Mouse (Mus musculus): ENCODE measurements around the gene Dnajc15. TPM values are rescaled to one million over a fixed set of nuclear protein-coding genes. Genes with fewer than 3 reads are reported as not detected.

Dnajc15 gene
- polyA plus RNA-seq, 1 experiment from 2014 or later: 99.9 TPM

DNA sequence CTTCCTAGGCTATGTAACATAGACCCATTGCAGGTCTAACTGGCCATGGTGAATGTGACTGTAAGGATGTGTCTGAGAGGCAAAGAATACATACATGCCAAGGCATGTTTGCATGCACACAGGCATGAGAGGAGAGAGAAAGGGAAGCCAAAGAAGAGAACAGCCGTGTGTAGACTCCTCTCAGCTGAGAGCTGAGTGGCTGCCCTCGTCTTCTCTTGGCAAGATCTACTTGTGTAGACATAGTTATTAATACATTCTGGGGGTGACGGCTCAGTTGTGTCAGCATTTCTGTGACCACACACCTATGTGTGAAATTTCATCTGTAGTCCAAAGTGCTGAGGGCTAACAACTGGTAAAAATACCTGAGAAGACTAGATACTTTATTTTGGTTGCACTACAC lies 55.1 kb downstream of the Dnajc15 start:
- peaks cover 12% of the 10 kb centered on the region for H3K36me3 ChIP-seq
- H3K27ac ChIP-seq: no peak overlapping the region
- H3K4me3 ChIP-seq: no peak overlapping the region
- no peak overlapping the region for H3K9ac ChIP-seq
- no peaks in the 10 kb centered on the region for H3K9me3 ChIP-seq
- ATAC-seq (ENCODE audit: low FRiP score, low read depth): no peak
- no peaks in the 10 kb centered on the region for H3K27me3 ChIP-seq
- 0 out of 2 replicates have a peak, but pooled peaks cover 3% of the 10 kb centered on the region for H3K4me1 ChIP-seq
- 73% methylated on average over 3 of the region's 3 CpGs for WGBS
- no peak overlapping the region for H3K4me2 ChIP-seq (replicated peaks)

DNA sequence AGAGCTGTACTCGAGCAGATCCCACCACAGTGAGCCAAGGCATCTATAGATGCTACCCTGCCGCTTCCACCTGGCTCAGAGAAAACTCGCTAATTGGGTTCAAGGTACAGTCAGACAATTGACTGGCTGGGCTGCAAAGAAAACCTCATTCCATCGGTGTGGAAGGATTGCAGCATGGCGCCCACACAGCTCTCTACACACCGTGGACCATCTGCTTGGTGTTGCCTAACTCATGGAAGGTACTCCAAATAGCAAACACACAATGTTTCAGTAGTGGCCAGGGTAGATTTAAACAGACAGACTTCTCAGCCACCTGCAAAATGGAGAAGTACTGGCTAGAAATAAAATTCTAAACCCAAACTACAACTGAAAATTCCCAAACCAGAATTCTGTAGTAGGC lies 57.4 kb downstream of the Dnajc15 start:
- no peak for ATAC-seq (ENCODE audit: low FRiP score, low read depth)
- Histone ChIP-seq H3K27me3 (no peaks in the 10 kb centered on the region), H3K27ac (no peak overlapping the region), H3K9ac (no peak overlapping the region), H3K4me3 (no peak overlapping the region), H3K4me2 (replicated peaks) (no peak overlapping the region), H3K9me3 (no peaks in the 10 kb centered on the region), H3K4me1 (0 out of 2 replicates have a peak, but pooled peaks cover 4% of the 10 kb centered on the region), H3K36me3 (peaks cover 12% of the 10 kb centered on the region)
- 90% methylated on average over 6 of the region's 6 CpGs for WGBS

DNA sequence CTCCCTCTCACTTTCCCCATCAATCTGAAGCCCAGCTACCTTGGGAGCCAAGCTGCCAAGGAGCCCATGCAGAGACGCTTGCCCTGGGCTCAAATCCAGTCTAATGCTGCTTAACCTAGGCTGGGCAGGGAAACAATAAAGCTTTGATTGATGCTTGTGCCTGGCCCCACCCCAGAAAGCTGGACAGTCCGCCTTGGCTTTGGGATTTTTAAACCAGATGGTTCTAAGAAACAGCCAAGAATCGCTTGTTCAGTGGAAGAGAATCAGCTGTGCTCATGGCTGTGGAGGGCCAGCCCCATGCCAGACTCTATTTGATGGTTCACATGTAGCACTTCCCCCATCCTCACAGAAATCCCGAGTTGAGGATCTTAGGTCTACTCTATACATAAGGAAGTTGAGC lies 60.0 kb downstream of the Dnajc15 start:
- peak; percentile 44; the same call in 1 of the 2 replicates for ATAC-seq (ENCODE audit: low FRiP score, low read depth)
- Histone ChIP-seq H3K4me3 (no peak overlapping the region), H3K9me3 (no peaks in the 10 kb centered on the region), H3K9ac (no peak overlapping the region), H3K4me2 (replicated peaks) (no peak overlapping the region), H3K36me3 (no peaks in the 10 kb centered on the region), H3K4me1 (0 out of 2 replicates have a peak, but pooled peaks cover 4% of the 10 kb centered on the region), H3K27me3 (no peaks in the 10 kb centered on the region), H3K27ac (no peak overlapping the region)
- 40% methylated on average over 4 of the region's 4 CpGs for WGBS

DNA sequence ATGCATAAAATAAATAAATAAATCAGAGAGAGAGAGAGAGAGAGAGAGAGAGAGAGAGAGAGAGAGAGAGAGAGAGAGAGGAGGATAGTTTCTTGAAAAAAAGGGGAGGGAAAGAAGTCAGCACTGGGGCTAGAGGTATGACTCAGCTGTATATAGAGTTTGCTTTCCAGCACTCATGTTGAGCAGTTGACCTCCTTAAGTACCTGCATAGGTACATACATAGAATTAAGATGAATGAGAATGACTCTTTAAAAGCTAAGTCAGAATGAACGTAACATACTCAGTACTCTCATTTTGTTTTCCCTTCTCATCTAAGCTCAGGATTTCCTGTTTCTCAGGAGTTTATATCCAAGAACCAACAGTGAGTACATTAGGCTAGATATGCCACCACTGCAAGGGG lies 62.0 kb downstream of the Dnajc15 start:
- ATAC-seq (ENCODE audit: low FRiP score, low read depth): no peak
- Histone ChIP-seq H3K9ac (no peak overlapping the region), H3K4me3 (no peak overlapping the region), H3K27me3 (no peaks in the 10 kb centered on the region), H3K36me3 (no peaks in the 10 kb centered on the region), H3K4me2 (replicated peaks) (no peak overlapping the region), H3K4me1 (0 out of 2 replicates have a peak, but pooled peaks cover 4% of the 10 kb centered on the region), H3K27ac (no peak overlapping the region), H3K9me3 (no peaks in the 10 kb centered on the region)
- 72% methylated on average over 1 of the region's 1 CpGs for WGBS

DNA sequence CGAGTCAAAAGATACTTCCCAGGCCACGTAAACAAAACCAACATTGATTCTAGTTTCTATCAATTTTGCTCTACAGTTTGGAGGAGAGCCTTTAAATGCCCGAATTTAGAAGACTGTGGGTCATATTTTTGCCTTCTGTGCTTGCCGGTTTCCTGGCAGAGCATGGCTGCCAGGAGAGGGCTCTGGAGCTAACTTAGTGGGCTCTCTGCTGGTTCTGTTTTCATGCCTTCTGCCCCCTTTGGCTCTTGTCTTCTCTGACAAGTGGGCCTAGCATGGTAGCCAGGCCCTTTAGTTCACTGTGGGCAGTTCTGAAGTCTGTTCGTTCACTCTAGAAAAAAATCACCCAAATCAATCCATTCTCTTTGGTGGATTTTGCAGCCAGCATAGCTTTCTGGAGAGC lies 63.5 kb downstream of the Dnajc15 start:
- H3K36me3 ChIP-seq: no peaks in the 10 kb centered on the region
- WGBS: 88% methylated on average over 5 of the region's 5 CpGs
- H3K4me3 ChIP-seq: no peak overlapping the region
- H3K4me1 ChIP-seq: 0 out of 2 replicates have a peak, but pooled peaks cover 4% of the 10 kb centered on the region
- no peak overlapping the region for H3K4me2 ChIP-seq (replicated peaks)
- ATAC-seq (ENCODE audit: low FRiP score, low read depth): no peak
- no peak overlapping the region for H3K27ac ChIP-seq
- no peaks in the 10 kb centered on the region for H3K9me3 ChIP-seq
- no peak overlapping the region for H3K9ac ChIP-seq
- H3K27me3 ChIP-seq: no peaks in the 10 kb centered on the region

DNA sequence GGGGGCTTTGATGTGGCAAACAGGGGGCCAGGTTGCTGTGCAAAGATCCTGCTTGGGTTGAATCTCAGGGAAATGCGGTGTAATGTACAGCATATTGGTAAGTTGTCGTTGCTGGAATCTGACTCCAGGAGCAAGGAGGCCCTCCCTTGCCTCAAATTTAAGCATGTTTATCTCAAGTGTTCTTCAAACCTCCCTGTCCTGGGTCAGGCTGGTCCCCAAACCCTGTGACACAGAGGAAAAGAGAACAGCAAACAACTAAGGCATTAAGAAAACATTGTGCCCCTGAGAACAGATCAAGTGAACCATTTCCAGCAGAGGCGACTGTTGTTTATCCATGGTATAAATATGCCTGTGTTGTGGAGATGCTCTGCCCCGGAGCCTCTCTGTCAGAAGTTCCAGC lies 67.1 kb downstream of the Dnajc15 start:
- H3K9ac ChIP-seq: no peak overlapping the region
- WGBS: 80% methylated on average over 4 of the region's 4 CpGs
- no peaks in the 10 kb centered on the region for H3K27me3 ChIP-seq
- ATAC-seq (ENCODE audit: low FRiP score, low read depth): no peak
- peaks cover 8% of the 10 kb centered on the region for H3K4me1 ChIP-seq
- H3K4me2 ChIP-seq (replicated peaks): no peak overlapping the region
- H3K4me3 ChIP-seq: no peak overlapping the region
- no peak overlapping the region for H3K27ac ChIP-seq
- no peaks in the 10 kb centered on the region for H3K36me3 ChIP-seq
- H3K9me3 ChIP-seq: no peaks in the 10 kb centered on the region

DNA sequence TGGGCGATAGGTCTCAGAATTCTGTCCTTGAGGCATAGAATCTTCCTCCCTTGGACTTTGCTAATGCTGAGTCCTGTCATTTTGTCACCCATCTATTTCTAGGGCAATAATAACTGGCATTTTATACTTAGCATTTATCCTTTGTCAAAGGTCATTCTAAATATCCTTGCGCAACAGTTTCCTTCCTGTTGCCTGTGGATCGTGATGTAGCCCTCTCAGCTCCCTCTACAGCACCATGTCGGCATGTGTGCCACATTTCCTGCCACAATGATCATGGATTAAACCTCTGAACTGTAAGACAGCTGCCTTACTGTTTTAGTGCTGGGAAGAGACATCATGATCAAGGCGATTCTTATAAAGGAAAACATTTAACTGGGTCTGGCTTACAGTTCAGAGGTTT lies 68.6 kb downstream of the Dnajc15 start:
- H3K36me3 ChIP-seq: no peaks in the 10 kb centered on the region
- no peaks in the 10 kb centered on the region for H3K9me3 ChIP-seq
- H3K27me3 ChIP-seq: no peaks in the 10 kb centered on the region
- ATAC-seq (ENCODE audit: low FRiP score, low read depth): no peak
- H3K9ac ChIP-seq: no peak overlapping the region
- no peak overlapping the region for H3K4me3 ChIP-seq
- 84% methylated on average over 5 of the region's 5 CpGs for WGBS
- no peak overlapping the region for H3K4me2 ChIP-seq (replicated peaks)
- peaks cover 22% of the 10 kb centered on the region for H3K4me1 ChIP-seq
- H3K27ac ChIP-seq: no peak overlapping the region

DNA sequence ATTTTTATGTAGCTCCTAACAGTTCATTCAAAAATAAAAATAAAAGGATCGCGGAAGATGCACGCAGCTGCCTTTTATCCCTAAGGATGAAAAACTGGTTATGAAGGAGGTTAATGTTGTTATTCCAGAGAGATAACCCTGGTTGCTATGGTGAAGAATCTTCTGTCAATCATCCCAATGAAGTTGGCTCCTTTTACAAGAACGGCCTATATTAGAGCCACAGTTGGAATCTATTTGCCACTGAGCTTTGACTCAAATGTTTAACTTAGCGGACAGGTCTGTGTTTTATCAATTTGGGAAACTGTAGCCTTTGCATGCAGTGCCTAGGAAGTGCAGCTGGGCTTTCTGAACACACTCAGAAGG lies 72.7 kb downstream of the Dnajc15 start:
- Histone ChIP-seq H3K27me3 (no peaks in the 10 kb centered on the region), H3K4me1 (peaks cover 38% of the 10 kb centered on the region), H3K9me3 (no peaks in the 10 kb centered on the region), H3K36me3 (no peaks in the 10 kb centered on the region), H3K9ac (no peak overlapping the region), H3K4me2 (replicated peaks) (no peak overlapping the region), H3K4me3 (no peak overlapping the region), H3K27ac (no peak overlapping the region)
- WGBS: 48% methylated on average over 5 of the region's 5 CpGs
- no peak for ATAC-seq (ENCODE audit: low FRiP score, low read depth)

DNA sequence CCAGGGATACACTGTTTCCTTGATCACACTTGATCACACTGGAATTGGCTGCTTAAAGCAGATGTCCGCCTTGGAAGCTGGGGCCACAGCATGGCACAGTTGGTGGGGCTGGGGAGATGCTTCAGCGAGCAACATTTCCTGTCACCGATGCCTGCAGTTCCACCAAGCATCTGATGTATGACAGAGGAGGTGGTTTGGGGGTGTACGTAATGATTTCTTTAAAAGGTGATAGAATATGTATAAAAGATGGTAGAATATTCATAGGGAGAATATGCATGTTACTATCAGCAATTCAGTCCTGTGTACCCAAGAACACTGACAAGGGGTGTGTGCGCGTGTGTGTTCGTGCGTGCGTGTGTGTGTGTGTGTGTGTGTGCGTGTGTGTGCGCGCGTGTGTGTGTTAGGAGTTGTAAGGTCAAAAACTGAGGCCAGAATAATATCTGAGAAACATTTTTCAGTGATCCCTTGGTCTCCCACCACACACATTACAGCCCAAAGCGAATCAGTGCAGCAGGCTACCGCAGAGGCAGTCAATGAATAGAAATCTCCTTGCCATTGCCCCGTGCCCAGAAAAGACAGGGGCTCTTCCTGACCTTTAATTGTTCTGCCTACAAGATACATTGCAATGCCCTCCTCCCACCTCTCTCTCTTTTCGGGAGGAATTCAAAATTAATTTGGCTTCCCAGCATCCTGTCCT lies 73.2 kb downstream of the Dnajc15 start:
- Histone ChIP-seq H3K4me2 (replicated peaks) (no peak overlapping the region), H3K9ac (no peak overlapping the region), H3K9me3 (no peaks in the 10 kb centered on the region), H3K27me3 (no peaks in the 10 kb centered on the region), H3K4me3 (no peak overlapping the region), H3K27ac (no peak overlapping the region), H3K4me1 (peaks cover 40% of the 10 kb centered on the region), H3K36me3 (no peaks in the 10 kb centered on the region)
- no peak for ATAC-seq (ENCODE audit: low FRiP score, low read depth)
- WGBS: 78% methylated on average over 17 of the region's 17 CpGs

DNA sequence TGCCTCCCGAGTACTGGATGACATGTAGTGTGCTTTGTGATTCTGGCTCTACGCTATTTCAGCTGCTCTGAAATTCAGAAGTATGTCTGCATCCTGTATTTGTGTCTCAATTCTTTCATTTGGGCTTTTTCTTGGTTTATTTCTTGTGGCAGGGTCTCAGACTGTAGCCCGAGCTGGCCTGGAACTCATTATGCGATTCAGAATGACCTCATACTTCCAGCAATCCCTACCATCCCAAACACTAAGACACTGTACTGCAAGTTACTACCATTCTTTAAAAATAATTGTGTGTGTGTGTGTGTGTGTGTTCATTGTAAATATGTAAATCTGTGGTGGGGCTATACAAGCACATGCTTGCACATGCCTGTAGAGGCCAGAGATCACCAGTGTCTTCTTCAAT lies 78.4 kb downstream of the Dnajc15 start:
- Histone ChIP-seq H3K4me1 (peaks cover 36% of the 10 kb centered on the region), H3K27me3 (no peaks in the 10 kb centered on the region), H3K27ac (no peak overlapping the region), H3K4me2 (replicated peaks) (no peak overlapping the region), H3K9me3 (no peaks in the 10 kb centered on the region), H3K36me3 (no peaks in the 10 kb centered on the region), H3K4me3 (no peak overlapping the region), H3K9ac (no peak overlapping the region)
- ATAC-seq (ENCODE audit: low FRiP score, low read depth): no peak
- 62% methylated on average over 4 of the region's 4 CpGs for WGBS

DNA sequence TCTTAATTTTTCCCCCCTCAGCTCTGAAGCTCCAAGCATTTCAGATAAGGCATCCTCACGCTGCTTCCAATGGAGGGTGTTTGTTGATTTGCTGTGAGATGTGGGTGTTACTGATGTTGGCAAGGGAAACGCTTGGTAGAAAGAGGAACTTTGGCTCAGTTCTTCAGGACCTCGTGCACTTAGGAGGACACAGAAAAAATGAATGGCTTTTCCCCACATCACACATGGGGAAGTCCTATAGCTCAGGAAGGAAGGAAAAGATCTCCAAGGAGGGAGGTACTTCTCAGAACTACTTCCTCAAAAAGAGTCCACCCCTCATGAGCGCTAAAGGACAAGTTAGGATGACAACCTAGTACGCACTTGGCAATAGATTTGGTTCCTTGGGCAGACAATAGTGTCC lies 79.7 kb downstream of the Dnajc15 start:
- Histone ChIP-seq H3K27ac (no peak overlapping the region), H3K9ac (no peak overlapping the region), H3K4me3 (no peak overlapping the region), H3K36me3 (no peaks in the 10 kb centered on the region), H3K27me3 (no peaks in the 10 kb centered on the region), H3K9me3 (no peaks in the 10 kb centered on the region), H3K4me1 (peaks cover 24% of the 10 kb centered on the region), H3K4me2 (replicated peaks) (no peak overlapping the region)
- ATAC-seq (ENCODE audit: low FRiP score, low read depth): no peak
- 91% methylated on average over 5 of the region's 5 CpGs for WGBS

DNA sequence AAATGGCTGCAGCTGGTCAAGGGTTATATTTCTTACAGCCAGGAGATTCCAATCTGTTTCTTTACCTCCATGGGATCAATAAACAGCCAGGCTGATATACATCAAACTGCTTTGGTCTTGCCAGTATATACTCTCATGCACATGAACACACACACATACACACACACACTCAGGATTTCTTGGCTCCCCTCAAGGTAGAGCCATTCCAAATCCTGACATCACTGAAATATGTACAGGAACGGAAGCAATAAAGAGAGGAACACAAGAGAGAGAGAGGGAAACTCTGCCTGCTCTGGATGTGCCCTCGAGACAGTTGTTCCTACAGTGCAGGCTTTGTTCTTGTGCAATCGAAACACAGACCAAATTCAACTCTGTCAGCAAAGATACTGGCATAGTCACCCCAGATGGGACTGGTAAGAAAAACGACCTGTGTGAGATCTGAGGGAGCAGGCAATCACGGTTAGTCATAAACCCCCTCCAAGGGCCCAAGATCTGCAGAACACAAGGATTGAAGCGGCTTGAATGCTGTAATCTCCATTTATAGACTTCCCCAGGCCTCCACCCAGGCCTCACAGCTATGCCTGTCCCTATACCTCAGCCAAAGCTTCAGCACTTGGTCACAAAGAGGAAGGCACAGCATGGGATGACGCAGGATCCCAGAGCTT lies 80.5 kb downstream of the Dnajc15 start:
- no peak overlapping the region for H3K4me3 ChIP-seq
- no peak overlapping the region for H3K9ac ChIP-seq
- no peak overlapping the region for H3K4me2 ChIP-seq (replicated peaks)
- H3K9me3 ChIP-seq: no peaks in the 10 kb centered on the region
- peaks cover 23% of the 10 kb centered on the region for H3K4me1 ChIP-seq
- no peaks in the 10 kb centered on the region for H3K27me3 ChIP-seq
- peak; percentile 77 for ATAC-seq (ENCODE audit: low FRiP score, low read depth)
- 31% methylated on average over 7 of the region's 7 CpGs for WGBS
- no peak overlapping the region; the same call in 1 of the 2 replicates for H3K27ac ChIP-seq
- no peaks in the 10 kb centered on the region for H3K36me3 ChIP-seq

DNA sequence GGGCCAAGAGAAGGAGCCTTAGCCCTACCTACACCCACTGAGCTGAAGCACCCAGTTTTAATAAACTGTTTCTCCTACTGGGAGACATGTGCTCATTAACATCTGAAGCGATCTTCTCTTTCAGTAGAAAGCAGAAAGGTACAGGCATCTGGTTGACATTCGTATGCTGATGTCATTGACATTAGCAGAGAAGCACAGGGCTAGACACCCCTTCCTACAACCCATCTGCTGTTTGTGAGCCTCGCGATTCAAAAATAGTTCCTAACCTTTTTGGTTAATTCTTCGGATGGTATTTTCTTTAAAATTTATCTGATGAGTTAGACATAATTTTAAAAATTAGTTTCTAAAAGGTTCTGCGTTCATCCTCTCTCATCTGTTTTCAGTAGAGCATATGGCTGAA lies 81.9 kb downstream of the Dnajc15 start:
- Histone ChIP-seq H3K27ac (no peak overlapping the region), H3K4me3 (no peak overlapping the region), H3K4me2 (replicated peaks) (no peak overlapping the region), H3K4me1 (peaks cover 18% of the 10 kb centered on the region), H3K27me3 (no peaks in the 10 kb centered on the region), H3K9ac (no peak overlapping the region), H3K9me3 (no peaks in the 10 kb centered on the region), H3K36me3 (no peaks in the 10 kb centered on the region)
- no peak for ATAC-seq (ENCODE audit: low FRiP score, low read depth)
- 88% methylated on average over 6 of the region's 6 CpGs for WGBS
